Mouse (Mus musculus): ENCODE results near the gene Opcml.

DNA sequence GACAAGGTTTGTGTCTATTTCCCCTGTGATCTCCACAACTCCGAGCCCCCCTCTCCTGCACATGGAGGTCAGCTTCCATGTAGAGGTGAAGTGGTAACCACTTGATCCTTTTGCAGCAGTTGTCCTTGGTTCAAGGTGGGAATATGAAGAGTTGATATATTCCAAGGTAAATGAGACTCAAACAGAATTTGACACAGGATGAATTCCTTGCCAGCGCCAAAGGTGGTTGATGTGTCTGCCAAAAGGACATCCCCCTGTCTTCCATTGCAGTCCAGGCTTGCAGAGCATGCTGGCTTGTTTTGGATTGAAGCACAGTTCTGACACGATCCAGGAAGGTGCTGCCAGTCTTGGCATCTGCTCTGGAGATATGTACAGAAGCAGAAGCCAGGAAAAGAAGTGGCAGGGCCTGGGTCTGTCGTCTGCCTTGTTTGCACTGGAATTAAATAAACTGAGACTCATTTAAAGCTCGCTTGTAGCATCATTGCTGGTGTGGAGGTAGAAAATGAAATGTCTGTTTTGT is 893.4 kb downstream of the Opcml start:
- TF ChIP-seq POLR2AphosphoS2 (IDR thresholded peaks at IDR 0.05; ENCODE audit: insufficient read length, low read depth) (no peak), TCF3 (IDR thresholded peaks at IDR 0.05; ENCODE audit: insufficient read length, low read depth) (no peak), POLR2A (IDR thresholded peaks at IDR 0.05; ENCODE audit: insufficient read length, low read depth) (no peak)
